Mouse (Mus musculus): ENCODE measurements around the gene Ptprd.

- no peak for TF ChIP-seq EP300 (IDR thresholded peaks at IDR 0.05)
- no peak for TF ChIP-seq CTCF (IDR thresholded peaks at IDR 0.05)
Observed at GRCm38 (mm10) chr4:76839016-76839415, 1372.7 kb downstream of the Ptprd start.

Measured in lung, postnatal 0 days (tissue).